Mouse (Mus musculus) left cerebral cortex, postnatal 14 days (tissue): Measurements from ENCODE around the gene Hmga1b. TPM values are rescaled to one million over a fixed set of nuclear protein-coding genes. Genes with fewer than 3 reads are reported as not detected.
A peak's percentile ranks its signal among the peaks of the same experiment; 100 is the strongest.
"Not testable (repeated sequence)": the region's sequence is repeated elsewhere in the genome, so short reads cannot be mapped to it uniquely, and the experiment has no call there.

Experiments used
- DNase-seq, 2 experiments: peaks; one replicate each; pipeline ENCODE4 v3.0.0; 2021 to 2022; ENCODE audit warnings: low spot score in 2 of 2, mixed read lengths in 1 of 2
- intact Hi-C: fragments of 180-260 bp; cut with DNase I; formaldehyde crosslinking; loops from one replicate; pipeline ENCODE4 v1.15.1; 2025
- total RNA-seq, 2 experiments: library from RNA; stranded (reverse); gene quantifications; 2 replicates each; pipeline ENCODE4 v1.2.3; 2021

Hmga1b gene
- total RNA-seq, 2 experiments from 2014 or later = 25.9 to 30.1 TPM

DNA sequence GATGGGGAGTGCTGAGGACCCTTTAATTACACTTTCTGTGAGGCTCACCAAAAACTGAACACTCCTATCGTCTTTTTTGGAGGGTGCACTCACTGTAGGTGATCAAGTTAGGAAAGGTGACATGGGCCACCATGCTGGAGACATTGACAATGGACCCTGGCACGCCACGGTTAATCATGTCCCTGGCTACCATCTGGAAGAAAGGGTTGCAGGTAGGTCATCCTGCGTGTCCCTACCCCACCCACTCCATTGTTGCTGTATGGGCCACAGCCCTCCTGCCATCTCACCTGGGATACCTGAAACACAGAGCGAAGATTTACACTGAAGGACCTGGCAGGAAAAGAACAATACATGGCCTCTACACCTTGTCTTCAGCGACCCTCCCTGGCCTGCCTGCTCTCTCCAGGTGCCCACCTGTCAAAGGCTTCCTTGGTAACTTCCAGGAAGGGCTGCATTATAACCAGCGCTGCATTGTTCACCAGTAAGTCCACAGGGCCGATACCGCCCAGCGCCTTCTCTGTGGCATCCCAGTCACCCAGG, 32.2 kb upstream of the Hmga1b start:
- DNase-seq = no peak
- intact Hi-C loops = no loop called here

DNA sequence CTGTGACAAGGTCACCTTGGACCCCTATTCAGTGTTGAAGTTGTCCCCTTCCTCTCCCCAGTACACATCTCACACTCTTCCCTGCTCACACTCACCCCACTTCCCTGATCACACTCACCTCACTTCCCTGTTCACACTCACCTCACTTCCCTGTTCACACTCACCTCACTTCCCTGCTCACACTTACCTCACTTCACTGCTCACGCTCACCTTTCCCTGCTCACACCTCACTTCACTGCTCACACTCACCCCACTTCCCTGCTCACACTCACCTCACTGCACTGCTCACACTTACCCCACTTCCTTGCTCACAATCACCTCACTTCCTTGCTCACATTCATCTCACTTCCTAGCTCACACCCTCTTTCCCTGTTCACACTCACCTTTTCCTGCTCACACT, 31.2 kb upstream of the Hmga1b start:
- intact Hi-C loops = no loop called here
- DNase-seq = no peak

DNA sequence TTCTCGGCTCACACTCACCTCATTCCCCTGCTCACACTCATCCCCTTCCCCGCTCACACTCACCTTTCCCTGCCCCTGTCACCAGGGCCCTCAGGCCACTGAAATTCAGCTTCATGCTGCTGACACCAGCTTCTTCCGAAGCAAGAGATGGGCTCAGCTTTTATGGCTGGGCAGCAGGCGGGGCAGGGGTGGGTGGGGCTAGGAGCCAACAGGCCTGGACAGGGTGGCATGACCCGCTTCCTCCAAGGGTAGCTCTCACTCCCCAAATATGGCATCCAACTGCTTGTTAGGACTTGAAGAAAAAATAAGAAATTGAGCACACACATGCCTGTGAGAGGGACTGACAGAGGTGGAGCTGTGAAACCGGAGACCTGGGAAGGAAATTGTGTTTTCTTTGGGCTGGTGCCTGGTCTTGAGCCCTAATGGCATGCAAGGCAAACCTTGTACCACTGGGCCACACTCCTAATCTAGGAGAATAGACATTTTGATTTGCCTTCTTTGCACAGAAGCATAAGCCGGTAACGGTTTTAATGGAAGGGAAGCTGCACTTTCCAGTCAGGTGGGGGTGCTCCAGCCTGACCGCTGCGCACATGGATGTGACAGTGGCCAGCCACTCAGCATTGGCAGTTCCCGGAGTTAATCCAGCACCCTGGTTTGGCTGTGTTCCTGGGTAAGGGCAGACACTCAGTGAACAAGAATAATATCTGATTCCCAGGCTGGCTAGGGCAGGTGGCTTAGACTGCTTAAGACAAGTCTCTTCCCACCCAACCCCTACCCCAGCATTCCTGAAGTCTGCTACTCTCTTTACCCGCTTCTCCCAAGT, 30.5 kb upstream of the Hmga1b start, which contains the start of gene Cbr2:
TSS of gene Cbr2 (minus strand) at position 257 of the 823 bp plus-strand sequence.
- intact Hi-C loops = no loop called here
- DNase-seq = no peak

DNA sequence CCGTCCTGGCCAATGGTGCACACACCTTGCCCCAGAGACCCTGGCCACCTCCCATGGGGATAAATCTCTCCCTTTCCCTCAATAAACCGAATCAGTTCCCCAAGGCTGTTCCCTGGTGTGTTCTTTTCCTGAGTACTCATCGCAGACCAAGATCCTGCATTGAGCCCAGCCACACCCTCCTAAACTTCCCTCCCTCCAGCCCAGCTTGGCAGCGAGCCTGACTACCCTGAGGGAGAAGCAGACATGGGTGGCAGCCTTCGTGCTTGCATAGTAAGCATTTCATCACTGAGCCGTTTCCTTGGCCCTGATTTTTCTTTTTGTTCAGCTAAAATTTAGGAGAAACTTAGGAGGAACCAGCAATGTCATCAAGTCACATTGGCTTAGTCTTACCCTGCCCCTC, 29.1 kb upstream of the Hmga1b start:
- no peak for DNase-seq
- intact Hi-C loops = no loop called here

DNA sequence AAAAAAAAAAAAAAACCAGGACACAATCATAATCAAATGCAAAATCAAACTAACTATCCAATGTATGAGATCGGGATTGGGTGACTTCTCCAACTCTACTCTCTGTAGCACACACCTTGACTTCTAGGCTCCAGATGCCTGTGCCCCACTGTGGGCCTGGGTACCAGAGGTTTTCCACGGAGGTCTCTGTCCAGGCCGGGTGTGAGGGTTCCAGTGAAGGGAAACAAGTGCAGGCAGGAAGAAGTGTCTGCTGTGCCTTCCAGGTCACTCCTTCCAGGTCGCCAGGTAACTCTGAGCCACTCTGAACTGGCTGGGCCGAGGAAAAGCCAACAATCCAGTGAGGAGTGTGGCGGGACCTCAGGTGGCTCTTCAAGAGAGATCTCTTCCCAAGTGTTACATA, 26.2 kb upstream of the Hmga1b start:
- intact Hi-C loops = no loop called here
- no peak for DNase-seq

DNA sequence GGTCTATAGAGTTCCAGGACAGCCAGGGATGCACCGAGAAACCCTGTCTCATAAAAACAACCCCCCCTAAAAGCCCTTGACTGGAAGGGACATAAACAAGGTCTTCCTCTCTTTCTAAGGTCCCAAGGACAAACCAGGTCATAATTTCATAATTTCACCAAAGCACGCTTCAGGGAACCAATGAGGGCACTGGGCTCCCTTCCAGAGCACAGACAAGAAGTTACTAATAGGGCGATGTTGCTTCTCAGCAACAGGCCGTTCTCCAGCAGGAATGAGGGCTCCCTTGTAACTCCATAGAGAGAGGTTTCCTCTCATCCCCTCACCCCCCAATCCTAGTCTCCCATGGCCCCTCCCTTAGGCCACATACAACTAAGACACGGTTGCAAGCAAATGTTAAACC, 21.6 kb upstream of the Hmga1b start:
- intact Hi-C loops = no loop called here
- DNase-seq = no peak

DNA sequence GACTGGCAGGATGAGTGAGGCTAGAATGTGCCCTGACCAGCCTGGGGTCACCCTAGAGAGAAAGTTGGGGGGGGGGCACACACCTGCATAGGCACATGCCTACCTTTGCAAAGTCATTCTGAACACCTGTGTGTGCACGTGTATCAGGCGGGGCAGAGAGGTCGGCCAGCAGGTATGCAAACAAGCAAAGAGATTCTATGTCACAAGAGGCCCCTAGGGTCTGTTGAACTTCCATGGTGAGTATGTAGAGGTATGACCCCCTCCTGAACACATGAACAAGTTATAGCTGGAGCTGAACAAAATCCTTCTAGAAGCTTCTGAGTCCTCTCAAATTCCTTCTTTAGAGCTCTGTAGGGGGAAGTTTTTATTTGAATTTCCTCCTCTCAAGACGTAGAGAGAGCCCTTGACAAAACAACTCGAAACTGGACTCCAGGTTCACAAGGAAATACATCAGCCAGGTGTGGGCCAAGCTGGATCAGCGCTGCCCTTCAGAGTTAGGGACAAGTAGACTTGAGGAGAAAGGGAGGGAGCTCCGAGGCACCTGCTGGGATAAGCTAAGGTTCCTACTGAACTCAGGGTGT, 18.4 kb upstream of the Hmga1b start:
- intact Hi-C loops = no loop called here

DNA sequence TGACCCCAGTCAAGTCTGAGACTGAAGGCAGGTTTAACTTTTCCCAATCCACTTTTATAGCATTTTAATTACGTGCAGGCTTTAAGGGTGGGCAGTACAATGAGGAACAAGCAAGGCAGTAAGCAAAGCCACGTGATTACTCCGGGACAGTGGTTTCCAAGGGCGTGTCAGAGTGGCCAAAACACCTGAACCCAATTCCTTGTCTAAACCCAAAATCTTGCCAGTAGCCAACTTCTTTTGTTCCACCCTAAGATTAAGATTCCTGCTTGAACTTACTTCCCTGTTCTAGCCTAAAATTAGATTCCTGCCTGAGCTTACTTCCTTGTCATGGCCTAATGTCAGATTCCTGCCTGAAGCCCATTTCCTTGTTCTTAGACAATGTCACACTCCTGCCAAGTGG, 14.6 kb upstream of the Hmga1b start:
- intact Hi-C loops = no loop called here

More for the DNA sequence above, 18.4 kb upstream of the Hmga1b start:
- DNase-seq = no peak

DNA sequence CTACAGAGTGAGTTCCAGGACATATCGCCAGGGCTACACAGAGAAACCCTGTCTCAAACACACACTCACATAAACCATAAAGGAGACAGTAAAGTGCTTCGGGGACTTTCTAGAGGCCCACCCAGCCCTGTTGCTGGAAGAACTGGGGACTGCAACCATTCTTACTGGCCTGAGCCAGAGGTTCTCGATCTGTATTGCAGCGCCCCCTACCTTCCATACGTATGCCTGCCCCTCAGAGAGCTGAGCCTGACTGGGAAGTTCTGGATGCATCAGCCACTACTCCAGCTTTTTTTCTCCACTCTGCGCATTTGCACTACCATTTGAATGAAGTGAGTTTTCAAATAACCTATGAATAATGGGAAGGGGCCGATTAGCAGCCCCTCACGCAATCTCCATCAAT, 13.2 kb upstream of the Hmga1b start:
- intact Hi-C loops = no loop called here
- peak in 1 of 2 experiments; percentile 21 for DNase-seq

More for the DNA sequence above, 14.6 kb upstream of the Hmga1b start:
- no peak for DNase-seq

DNA sequence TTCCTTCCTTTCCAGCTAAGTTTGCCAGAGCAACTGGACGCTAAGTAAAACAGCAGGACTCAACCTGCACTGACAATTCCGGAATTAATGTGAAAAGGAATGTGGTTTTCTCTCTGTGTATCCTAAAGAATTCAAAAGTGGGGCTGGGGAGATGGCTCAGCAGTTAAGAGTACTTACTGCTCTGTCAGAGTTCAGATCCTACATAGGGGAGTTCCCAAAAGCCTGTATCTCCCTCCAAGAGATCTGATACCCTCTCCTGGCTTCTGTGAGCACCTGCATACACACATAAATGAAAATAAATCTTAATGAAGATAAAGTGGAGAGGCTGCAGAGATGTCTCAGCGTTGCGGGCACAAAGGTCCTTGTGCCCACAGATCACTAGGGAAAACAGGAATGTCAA, 11.0 kb upstream of the Hmga1b start:
- no peak for DNase-seq
- intact Hi-C loops = no loop called here

DNA sequence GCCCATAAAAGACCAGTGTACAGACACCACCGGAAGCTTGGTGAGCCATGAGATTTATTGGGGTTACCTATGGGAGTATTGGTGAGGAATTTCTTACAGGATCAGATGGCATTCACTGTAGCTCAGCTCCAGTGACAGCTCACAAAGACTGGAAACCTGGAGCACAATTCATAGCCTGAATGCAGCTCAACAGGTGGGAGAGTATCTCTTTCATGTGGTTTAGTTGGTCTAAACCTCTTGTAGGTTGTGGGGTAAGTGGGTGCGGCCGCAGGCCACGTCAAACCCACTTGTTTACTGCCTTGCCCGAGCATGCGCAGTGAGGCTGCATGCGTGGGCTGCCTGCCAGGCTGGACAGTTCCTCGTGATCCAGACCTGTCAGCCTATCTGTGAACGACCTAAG, 2.4 kb upstream of the Hmga1b start:
- no peak for DNase-seq
- intact Hi-C loops = no loop called here

DNA sequence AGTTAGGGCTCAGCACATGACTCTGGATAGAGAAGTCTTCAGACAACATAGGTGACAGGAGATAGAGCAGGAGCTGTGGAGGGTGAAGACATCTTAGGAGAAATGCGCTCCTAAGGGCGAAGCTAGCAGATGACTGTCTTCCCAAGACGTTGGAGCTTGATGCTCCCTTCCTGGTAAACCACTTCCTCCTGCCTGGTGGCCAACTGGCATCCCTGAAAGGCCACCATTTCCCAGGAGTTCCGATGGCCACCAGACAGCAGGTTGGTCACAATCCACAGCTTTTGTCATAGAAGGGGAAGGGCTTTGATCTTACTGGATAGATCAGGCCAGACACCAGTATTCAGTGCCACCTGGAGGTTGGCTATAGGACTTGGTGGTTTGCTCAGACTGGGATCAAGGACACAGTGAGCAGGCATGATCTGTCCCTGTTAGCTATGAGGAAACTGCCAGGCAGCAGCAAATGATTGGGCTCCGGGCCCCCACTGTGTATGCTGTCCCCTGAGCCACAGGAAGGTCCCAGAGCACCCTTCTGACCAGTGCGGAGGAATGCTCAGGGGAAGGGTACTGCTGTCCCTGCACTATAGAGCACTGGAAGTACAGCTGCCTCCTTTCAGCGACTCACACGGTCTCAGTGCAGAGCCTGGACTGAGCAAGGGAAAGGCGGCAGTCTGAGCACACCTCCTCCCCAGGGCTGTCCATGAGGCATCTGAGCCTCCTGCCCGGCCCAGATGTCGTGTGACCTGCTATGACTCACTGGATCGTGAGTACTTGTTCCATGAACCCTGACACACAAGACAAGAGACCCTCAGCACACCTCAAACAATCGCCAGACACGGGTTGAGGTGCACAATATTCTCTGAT, 553 bp upstream of the Hmga1b start:
- no peak for DNase-seq
- intact Hi-C loops = no loop called here

DNA sequence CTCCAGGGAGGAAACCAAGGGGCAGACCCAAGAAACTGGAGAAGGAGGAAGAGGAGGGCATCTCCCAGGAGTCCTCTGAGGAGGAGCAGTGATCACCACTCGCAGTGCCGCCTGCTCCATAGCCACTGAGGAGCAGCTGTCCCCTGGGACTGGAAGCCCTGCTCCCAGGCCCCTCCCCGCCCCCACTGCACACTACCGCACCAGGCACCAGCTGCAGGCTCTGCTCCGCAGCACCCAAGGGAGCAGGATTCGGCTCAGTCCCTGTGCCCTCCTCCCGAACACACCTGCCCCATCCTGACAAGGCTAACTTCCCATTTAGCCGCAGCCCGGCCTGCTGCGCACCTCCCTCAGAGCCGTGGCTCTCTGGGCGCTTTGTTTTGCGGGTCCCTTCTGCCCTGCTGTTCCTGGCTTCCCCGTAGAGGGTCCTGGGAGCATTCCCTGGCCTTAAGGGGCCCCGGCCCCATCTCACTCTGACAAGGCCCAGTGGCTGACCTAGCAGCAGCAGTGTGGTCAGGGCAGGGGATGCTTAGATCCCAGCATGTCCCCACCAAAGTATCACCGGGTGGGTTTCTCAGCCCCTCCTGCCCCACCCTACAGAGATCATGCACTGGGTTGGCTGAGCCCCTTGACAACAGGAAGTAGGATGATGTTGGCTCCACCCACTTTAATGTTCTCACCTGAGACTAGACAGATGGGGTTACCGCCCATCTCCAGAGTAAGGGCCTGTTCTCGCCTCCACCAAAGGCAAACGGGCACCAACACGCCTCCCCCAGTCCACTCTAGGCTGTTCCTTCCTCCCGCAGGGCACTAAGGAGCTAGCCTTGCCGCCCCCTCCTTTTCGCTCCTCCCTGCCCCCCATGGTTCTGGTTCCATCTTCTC, 766 bp downstream of the Hmga1b start:
- DNase-seq, intact Hi-C loops: not testable (repeated sequence)

DNA sequence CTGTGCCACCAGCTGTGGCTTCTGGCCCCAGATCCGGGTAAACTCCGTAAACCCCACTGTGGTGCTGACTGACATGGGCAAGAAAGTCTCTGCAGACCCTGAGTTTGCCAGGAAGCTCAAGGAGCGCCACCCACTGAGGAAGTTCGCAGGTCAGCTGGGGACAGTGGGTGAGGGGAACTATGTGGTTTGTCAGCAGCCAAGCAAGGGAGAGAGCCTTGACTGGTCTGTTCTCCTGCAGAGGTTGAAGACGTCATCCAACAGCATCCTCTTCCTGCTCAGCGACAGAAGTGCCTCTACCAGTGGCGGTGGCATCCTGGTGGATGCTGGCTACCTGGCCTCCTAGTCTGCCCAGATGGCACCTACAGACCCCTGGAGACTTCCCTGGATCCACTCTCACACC, 4.4 kb downstream of the Hmga1b start:
- intact Hi-C loops, DNase-seq: not testable (repeated sequence)

DNA sequence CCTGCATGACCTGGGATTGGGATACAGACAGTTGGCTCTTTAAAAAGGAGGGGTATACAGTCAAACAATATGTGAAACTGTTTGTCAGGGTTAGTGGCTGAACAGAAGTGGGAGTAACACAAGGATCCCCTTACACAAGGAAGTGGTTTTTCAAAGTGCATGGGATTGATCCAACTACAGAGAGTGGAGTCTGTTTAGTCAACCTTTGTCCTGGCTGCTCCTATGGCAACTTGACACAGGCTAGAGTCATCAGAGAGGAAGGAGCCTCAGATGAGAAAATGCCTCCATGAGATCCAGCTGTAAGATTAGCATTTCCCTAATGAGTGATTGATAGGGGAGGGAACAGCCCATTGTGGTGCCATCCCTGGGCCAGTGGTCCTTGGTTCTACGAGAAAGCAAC, 5.6 kb downstream of the Hmga1b start:
- DNase-seq = no peak
- intact Hi-C loops = no loop called here

DNA sequence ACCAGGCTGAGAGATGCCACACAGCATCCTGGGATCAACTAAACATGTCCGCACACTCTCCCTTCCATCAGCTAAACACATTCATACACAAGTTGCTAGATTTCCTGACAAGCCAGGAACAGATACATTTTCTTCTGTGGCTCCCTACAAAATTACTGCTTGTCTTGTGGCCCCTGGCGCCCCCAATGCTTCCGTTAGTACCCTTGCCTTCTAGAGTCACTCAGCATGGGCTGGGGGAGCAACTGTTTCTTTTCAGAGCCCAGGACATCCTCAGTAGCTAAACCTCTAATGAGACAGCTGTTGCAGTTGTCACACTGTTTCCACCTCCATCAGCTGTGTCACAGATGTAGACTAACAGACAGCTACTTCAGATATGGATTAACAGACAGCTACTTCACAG, 10.2 kb downstream of the Hmga1b start:
- intact Hi-C loops = loop anchor here (10.0 kb wide), 2 partner anchors 118 to 258 kb away; no protein-coding TSS in a partner anchor
- DNase-seq = no peak

DNA sequence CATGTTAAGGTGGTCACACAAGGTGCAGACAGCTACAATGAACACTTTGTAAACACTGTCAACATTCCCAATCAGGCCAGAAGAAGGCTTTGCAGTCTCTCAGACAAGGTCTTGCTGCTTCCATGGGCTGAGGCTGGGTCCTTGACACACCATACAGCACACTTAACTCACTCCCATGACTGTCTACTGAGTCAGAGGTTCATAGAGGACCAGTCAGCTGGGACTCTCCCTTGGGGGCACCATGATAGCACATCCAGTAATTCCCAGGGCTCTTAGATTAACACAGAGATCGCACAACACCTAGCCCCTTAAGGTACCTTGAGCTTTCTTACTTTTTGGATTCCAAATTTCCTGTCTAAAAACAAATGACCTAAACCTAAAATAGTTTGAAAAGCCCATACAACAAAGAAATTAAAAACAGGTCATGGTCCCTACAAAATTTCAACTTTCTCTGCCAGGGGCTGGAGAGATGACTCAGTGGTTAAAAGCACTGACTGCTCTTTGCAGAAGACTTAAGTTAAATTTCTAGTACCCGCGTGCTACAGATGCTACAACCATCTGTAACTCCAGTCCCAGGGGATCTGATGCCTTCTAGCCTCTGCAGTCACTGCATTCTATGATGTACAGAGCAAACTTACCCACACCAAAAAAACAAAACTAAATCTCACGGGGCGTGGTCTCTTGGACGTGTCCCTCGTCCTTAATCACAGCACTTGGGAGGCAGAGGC, 11.0 kb downstream of the Hmga1b start:
- no peak for DNase-seq
- intact Hi-C loops = loop anchor here (10.0 kb wide), 2 partner anchors 119 to 259 kb away; no protein-coding TSS in a partner anchor
